Mouse (Mus musculus) adrenal gland, postnatal 4 days (tissue): ENCODE measurements around the gene Fibp. TPM values are rescaled to one million over a fixed set of nuclear protein-coding genes. Genes with fewer than 3 reads are reported as not detected.

Experiments
- DNase-seq, 2 experiments: peaks; one replicate each; pipeline ENCODE4 v3.0.0; 2021 to 2022; ENCODE audit warnings: low spot score in 2 of 2, mixed read lengths in 2 of 2
- total RNA-seq, 2 experiments: library from RNA; stranded (reverse); gene quantifications; 2 replicates each; pipeline ENCODE4 v1.2.3; 2021

Gene Fibp
- total RNA-seq, 2 experiments from 2014 or later, result 134 to 137 TPM

- no peak for DNase-seq
Observed at GRCm38 (mm10) chr19:5430408-5430807, 30.0 kb upstream of the Fibp start.

GRCm38 (mm10) chr19:5431911-5432464, 28.4 kb upstream of the Fibp start:
- no peak for DNase-seq

GRCm38 (mm10) chr19:5432992-5433852, 27.2 kb upstream of the Fibp start:
- peak in 1 of 2 experiments; percentile 29 for DNase-seq

- no peak for DNase-seq
Observed at GRCm38 (mm10) chr19:5433951-5434350, 26.5 kb upstream of the Fibp start.

GRCm38 (mm10) chr19:5444371-5444908, 16.0 kb upstream of the Fibp start:
- no peak for DNase-seq

GRCm38 (mm10) chr19:5444954-5445353, 15.5 kb upstream of the Fibp start:
- no peak for DNase-seq

- DNase-seq, result no peak
Observed at GRCm38 (mm10) chr19:5445747-5446146, 14.7 kb upstream of the Fibp start.

- DNase-seq, result no peak
Observed at GRCm38 (mm10) chr19:5447515-5448353, 12.7 kb upstream of the Fibp start, which contains the start of gene Fosl1. Gene Fosl1 (plus strand): TSS chr19:5447547.

- no peak for DNase-seq
Observed at GRCm38 (mm10) chr19:5448354-5449150, 11.9 kb upstream of the Fibp start.

GRCm38 (mm10) chr19:5449673-5450072, 10.7 kb upstream of the Fibp start:
- DNase-seq, result no peak

GRCm38 (mm10) chr19:5451766-5452165, 8.6 kb upstream of the Fibp start:
- DNase-seq, result no peak

- no peak for DNase-seq
Observed at GRCm38 (mm10) chr19:5455037-5455436, 5.4 kb upstream of the Fibp start.

GRCm38 (mm10) chr19:5455568-5455967, 4.8 kb upstream of the Fibp start:
- no peak for DNase-seq

- DNase-seq, result no peak
Observed at GRCm38 (mm10) chr19:5456241-5456921, 4.0 kb upstream of the Fibp start.

GRCm38 (mm10) chr19:5456922-5457745, 3.3 kb upstream of the Fibp start:
- peak; percentile 81 to 89 for DNase-seq

GRCm38 (mm10) chr19:5457746-5458442, 2.5 kb upstream of the Fibp start, which contains the start of gene Ccdc85b:
Gene Ccdc85b (minus strand): TSS chr19:5457894.
- DNase-seq, result no peak

GRCm38 (mm10) chr19:5459019-5459418, 1.4 kb upstream of the Fibp start:
- no peak for DNase-seq

- DNase-seq, result no peak
Observed at GRCm38 (mm10) chr19:5459896-5460295, 519 bp upstream of the Fibp start.
